Mouse (Mus musculus): Measurements from ENCODE around the gene Nedd9. TPM values are rescaled to one million over a fixed set of nuclear protein-coding genes. Genes with fewer than 3 reads are reported as not detected.

Nedd9 gene
- total and polyA plus RNA-seq, 2 experiments from 2014 or later, result 12.6 to 30.5 TPM

GRCm38 (mm10) chr13:41339195-41339594, 148.0 kb downstream of the Nedd9 start:
- H3K9ac ChIP-seq, result no peak overlapping the region
- ATAC-seq, result peak; percentile 27

GRCm38 (mm10) chr13:41337407-41337806, 149.8 kb downstream of the Nedd9 start:
- H3K4me2 ChIP-seq (ENCODE audit: low read depth), result no peak overlapping the region
- H3K9me3 ChIP-seq (ENCODE audit: low read length), result no peaks in the 10 kb centered on the region
- 87% methylated on average over 2 of the region's 2 CpGs for WGBS
- no peak overlapping the region for H3K9ac ChIP-seq
- DNase-seq (no peak), ATAC-seq (no peak)
- TF ChIP-seq CTCF (IDR thresholded peaks at IDR 0.05; ENCODE audit: low read depth), result no peak
- H3K4me1 ChIP-seq (ENCODE audit: insufficient read depth), result 0 out of 2 replicates have a peak, but pooled peaks cover 10% of the 10 kb centered on the region
- H3K36me3 ChIP-seq (ENCODE audit: insufficient read depth), result no peaks in the 10 kb centered on the region; the same call in 1 of the 2 replicates
- no peak overlapping the region for H3K27ac ChIP-seq (ENCODE audit: low read depth, low read length)
- H3K27me3 ChIP-seq (ENCODE audit: insufficient read depth, low read length), result no peaks in the 10 kb centered on the region
- no peak overlapping the region for H3K4me3 ChIP-seq (ENCODE audit: low read depth, low read length)

More at GRCm38 (mm10) chr13:41339195-41339594, 148.0 kb downstream of the Nedd9 start:
- no peaks in the 10 kb centered on the region; the same call in 1 of the 2 replicates for H3K36me3 ChIP-seq (ENCODE audit: insufficient read depth)
- no peaks in the 10 kb centered on the region for H3K9me3 ChIP-seq (ENCODE audit: low read length)
- no peak overlapping the region for H3K4me3 ChIP-seq (ENCODE audit: low read depth, low read length)
- 0 out of 2 replicates have a peak, but pooled peaks cover 10% of the 10 kb centered on the region for H3K4me1 ChIP-seq (ENCODE audit: insufficient read depth)
- H3K4me2 ChIP-seq (ENCODE audit: low read depth), result peak overlapping the region; percentile 25; the same call in 1 of the 2 replicates
- H3K27ac ChIP-seq (ENCODE audit: low read depth, low read length), result peak overlapping the region; percentile 72; the same call in 1 of the 2 replicates
- WGBS, result 36% methylated on average over 5 of the region's 5 CpGs
- no peak for TF ChIP-seq CTCF (IDR thresholded peaks at IDR 0.05; ENCODE audit: low read depth)
- no peaks in the 10 kb centered on the region for H3K27me3 ChIP-seq (ENCODE audit: insufficient read depth, low read length)
- no peak for DNase-seq

- H3K36me3 ChIP-seq (ENCODE audit: insufficient read depth), result no peaks in the 10 kb centered on the region; the same call in 1 of the 2 replicates
- H3K9ac ChIP-seq, result no peak overlapping the region
- H3K9me3 ChIP-seq (ENCODE audit: low read length), result no peaks in the 10 kb centered on the region
- H3K27ac ChIP-seq (ENCODE audit: low read depth, low read length), result no peak overlapping the region
- ATAC-seq, result no peak
- 0 out of 2 replicates have a peak, but pooled peaks cover 10% of the 10 kb centered on the region for H3K4me1 ChIP-seq (ENCODE audit: insufficient read depth)
- H3K4me2 ChIP-seq (ENCODE audit: low read depth), result no peak overlapping the region
- H3K27me3 ChIP-seq (ENCODE audit: insufficient read depth, low read length), result no peaks in the 10 kb centered on the region
- DNase-seq, result no peak
- no peak for TF ChIP-seq CTCF (IDR thresholded peaks at IDR 0.05; ENCODE audit: low read depth)
- 36% methylated on average over 6 of the region's 6 CpGs for WGBS
- H3K4me3 ChIP-seq (ENCODE audit: low read depth, low read length), result no peak overlapping the region
These were observed 150.9 kb downstream of the Nedd9 start for GRCm38 (mm10) chr13:41336260-41336659.

GRCm38 (mm10) chr13:41335767-41336166, 151.4 kb downstream of the Nedd9 start:
- TF ChIP-seq CTCF (IDR thresholded peaks at IDR 0.05; ENCODE audit: low read depth), result no peak
- no peak for DNase-seq
- Histone ChIP-seq H3K4me2 (ENCODE audit: low read depth) (no peak overlapping the region), H3K9me3 (ENCODE audit: low read length) (no peaks in the 10 kb centered on the region), H3K9ac (no peak overlapping the region), H3K4me1 (ENCODE audit: insufficient read depth) (0 out of 2 replicates have a peak, but pooled peaks cover 10% of the 10 kb centered on the region), H3K36me3 (ENCODE audit: insufficient read depth) (no peaks in the 10 kb centered on the region; the same call in 1 of the 2 replicates), H3K27ac (ENCODE audit: low read depth, low read length) (no peak overlapping the region), H3K27me3 (ENCODE audit: insufficient read depth, low read length) (no peaks in the 10 kb centered on the region), H3K4me3 (ENCODE audit: low read depth, low read length) (no peak overlapping the region)
- 82% methylated on average over 5 of the region's 5 CpGs for WGBS
- no peak for ATAC-seq

- no peak for TF ChIP-seq CTCF (IDR thresholded peaks at IDR 0.05; ENCODE audit: low read depth)
- Histone ChIP-seq H3K27ac (ENCODE audit: low read depth, low read length) (no peak overlapping the region), H3K4me1 (ENCODE audit: insufficient read depth) (0 out of 2 replicates have a peak, but pooled peaks cover 3% of the 10 kb centered on the region), H3K36me3 (ENCODE audit: insufficient read depth) (peaks cover 3% of the 10 kb centered on the region; the same call in 1 of the 2 replicates), H3K27me3 (ENCODE audit: insufficient read depth, low read length) (no peaks in the 10 kb centered on the region), H3K9me3 (ENCODE audit: low read length) (no peaks in the 10 kb centered on the region), H3K9ac (no peak overlapping the region), H3K4me2 (ENCODE audit: low read depth) (no peak overlapping the region), H3K4me3 (ENCODE audit: low read depth, low read length) (no peak overlapping the region)
- ATAC-seq (no peak), DNase-seq (no peak)
- 31% methylated on average over 5 of the region's 5 CpGs for WGBS
These were observed 152.5 kb downstream of the Nedd9 start for GRCm38 (mm10) chr13:41334641-41335000.

GRCm38 (mm10) chr13:41333889-41334640, 153.1 kb downstream of the Nedd9 start:
- Histone ChIP-seq H3K9ac (no peak overlapping the region), H3K36me3 (ENCODE audit: insufficient read depth) (peaks cover 3% of the 10 kb centered on the region; the same call in 1 of the 2 replicates), H3K27me3 (ENCODE audit: insufficient read depth, low read length) (no peaks in the 10 kb centered on the region), H3K4me2 (ENCODE audit: low read depth) (no peak overlapping the region), H3K9me3 (ENCODE audit: low read length) (no peaks in the 10 kb centered on the region), H3K4me3 (ENCODE audit: low read depth, low read length) (no peak overlapping the region), H3K27ac (ENCODE audit: low read depth, low read length) (no peak overlapping the region), H3K4me1 (ENCODE audit: insufficient read depth) (no peaks in the 10 kb centered on the region)
- DNase-seq (no peak), ATAC-seq (no peak)
- no peak for TF ChIP-seq CTCF (IDR thresholded peaks at IDR 0.05; ENCODE audit: low read depth)
- 62% methylated on average over 14 of the region's 14 CpGs for WGBS

GRCm38 (mm10) chr13:41331671-41332340, 155.4 kb downstream of the Nedd9 start:
- no peaks in the 10 kb centered on the region for H3K4me1 ChIP-seq (ENCODE audit: insufficient read depth)
- no peak overlapping the region for H3K4me2 ChIP-seq (ENCODE audit: low read depth)
- no peak overlapping the region for H3K27ac ChIP-seq (ENCODE audit: low read depth, low read length)
- no peak for TF ChIP-seq CTCF (IDR thresholded peaks at IDR 0.05; ENCODE audit: low read depth)
- no peak for DNase-seq
- ATAC-seq, result no peak
- no peak overlapping the region for H3K9ac ChIP-seq
- peaks cover 3% of the 10 kb centered on the region; the same call in 1 of the 2 replicates for H3K36me3 ChIP-seq (ENCODE audit: insufficient read depth)
- WGBS, result 87% methylated on average over 7 of the region's 7 CpGs
- no peaks in the 10 kb centered on the region for H3K27me3 ChIP-seq (ENCODE audit: insufficient read depth, low read length)
- H3K4me3 ChIP-seq (ENCODE audit: low read depth, low read length), result no peak overlapping the region
- no peaks in the 10 kb centered on the region for H3K9me3 ChIP-seq (ENCODE audit: low read length)
